27 mouse cellular contexts compared by ENCODE assay signal in the genomic region with DNA sequence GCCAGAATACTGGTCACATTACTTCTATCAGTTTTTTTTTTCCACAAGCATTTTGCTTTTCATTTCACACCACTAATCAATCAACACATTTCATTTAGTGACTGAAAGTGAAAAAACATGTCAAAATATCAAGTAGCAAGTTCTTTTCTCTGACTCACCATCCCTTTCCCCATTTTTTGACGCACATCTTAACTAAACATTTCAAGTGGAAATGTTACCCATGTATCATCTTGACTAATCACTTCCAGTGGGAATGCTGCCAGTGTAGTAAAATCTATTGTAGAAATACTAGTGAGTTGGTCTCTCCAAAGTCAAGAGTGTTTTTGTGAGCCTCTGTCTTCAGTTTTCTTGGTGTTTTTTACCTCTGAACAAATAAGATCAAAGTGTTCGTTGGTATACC.
A peak's percentile ranks its signal among the peaks of the same experiment; 100 is the strongest.
DNase-seq lines count a peak whose midpoint lies in the region; ATAC-seq and TF ChIP-seq lines count a peak whose summit lies in the region.
"Had no signal": no experiment of that assay in that cellular context is flagged by ENCODE, and none has a peak within 500 bp of the region (broad histone marks: within the 10 kb centered on the region; RNA-seq: fewer than 3 reads in every experiment).

No protein-coding gene starts in this region.

- ATAC-seq in embryonic facial prominence, embryonic 14.5 days (ENCODE audit: low read depth): no peak
- peak; percentile 52; the same call in 1 of the 2 replicates for ATAC-seq in lung, embryonic 14.5 days (ENCODE audit: insufficient read depth)
- no peak for ATAC-seq in midbrain, embryonic 11.5 days (ENCODE audit: low FRiP score)
- ATAC-seq: forebrain, embryonic 15.5 days had no signal

- no peak for TF ChIP-seq CTCF in lung, embryonic 14.5 days (IDR thresholded peaks at IDR 0.05; ENCODE audit: low read depth)

- H3K27ac ChIP-seq in embryonic facial prominence, embryonic 14.5 days (replicated peaks; ENCODE audit: low read depth, low read length): no peak overlapping the region
- no peak overlapping the region for H3K27ac ChIP-seq in embryonic facial prominence, embryonic 10.5 days (replicated peaks)
- no peak overlapping the region for H3K27ac ChIP-seq in lung, embryonic 14.5 days (ENCODE audit: low read depth)
- no peak overlapping the region for H3K27ac ChIP-seq in midbrain, embryonic 11.5 days (ENCODE audit: low read depth, low read length)
- H3K27ac ChIP-seq: embryonic facial prominence, embryonic 13.5 days; forebrain, embryonic 15.5 days; heart, adult 2 months; heart, embryonic 13.5 days; hindbrain, embryonic 13.5 days; limb, embryonic 13.5 days; liver, embryonic 13.5 days; macrophage; midbrain, embryonic 10.5 days; neural tube, embryonic 15.5 days had no signal

- no peaks in the 10 kb centered on the region for H3K27me3 ChIP-seq in embryonic facial prominence, embryonic 14.5 days (replicated peaks; ENCODE audit: control insufficient read depth, insufficient read depth, low read length)
- no peaks in the 10 kb centered on the region for H3K27me3 ChIP-seq in embryonic facial prominence, embryonic 10.5 days (replicated peaks; ENCODE audit: low read depth, poor library complexity, severe bottlenecking)
- H3K27me3 ChIP-seq in lung, embryonic 14.5 days (ENCODE audit: insufficient read depth, low read length): no peaks in the 10 kb centered on the region
- H3K27me3 ChIP-seq in midbrain, embryonic 11.5 days (ENCODE audit: control insufficient read depth, insufficient read depth, low read length): no peaks in the 10 kb centered on the region
- H3K27me3 ChIP-seq: embryonic facial prominence, embryonic 13.5 days; forebrain, embryonic 15.5 days; heart, embryonic 13.5 days; hindbrain, embryonic 13.5 days; limb, embryonic 13.5 days; liver, embryonic 13.5 days; neural tube, embryonic 15.5 days had no signal

- no peaks in the 10 kb centered on the region for H3K4me1 ChIP-seq in embryonic facial prominence, embryonic 14.5 days (ENCODE audit: control insufficient read depth, insufficient read depth, low read length)
- H3K4me1 ChIP-seq in embryonic facial prominence, embryonic 10.5 days: no peaks in the 10 kb centered on the region
- H3K4me1 ChIP-seq in lung, embryonic 14.5 days (ENCODE audit: insufficient read depth): no peaks in the 10 kb centered on the region
- no peaks in the 10 kb centered on the region for H3K4me1 ChIP-seq in midbrain, embryonic 11.5 days (ENCODE audit: control insufficient read depth, insufficient read depth, low read length)
- H3K4me1 ChIP-seq: embryonic facial prominence, embryonic 13.5 days; forebrain, embryonic 15.5 days; heart, embryonic 13.5 days; hindbrain, embryonic 13.5 days; limb, embryonic 13.5 days; liver, embryonic 13.5 days; midbrain, embryonic 10.5 days; neural tube, embryonic 15.5 days had no signal

- no peak overlapping the region for H3K9ac ChIP-seq in embryonic facial prominence, embryonic 14.5 days (ENCODE audit: low read depth, low read length)
- no peak overlapping the region for H3K9ac ChIP-seq in lung, embryonic 14.5 days
- H3K9ac ChIP-seq in midbrain, embryonic 11.5 days (ENCODE audit: low read length): no peak overlapping the region
- H3K9ac ChIP-seq: embryonic facial prominence, embryonic 13.5 days; forebrain, embryonic 15.5 days; heart, embryonic 13.5 days; hindbrain, embryonic 13.5 days; limb, embryonic 13.5 days; liver, embryonic 13.5 days; neural tube, embryonic 15.5 days had no signal

- no peaks in the 10 kb centered on the region for H3K36me3 ChIP-seq in embryonic facial prominence, embryonic 14.5 days (ENCODE audit: control insufficient read depth, insufficient read depth, low read length)
- no peaks in the 10 kb centered on the region for H3K36me3 ChIP-seq in embryonic facial prominence, embryonic 10.5 days (replicated peaks)
- H3K36me3 ChIP-seq in lung, embryonic 14.5 days (ENCODE audit: insufficient read depth): no peaks in the 10 kb centered on the region
- H3K36me3 ChIP-seq in midbrain, embryonic 11.5 days (ENCODE audit: control insufficient read depth, insufficient read depth, low read length): no peaks in the 10 kb centered on the region
- H3K36me3 ChIP-seq: embryonic facial prominence, embryonic 13.5 days; forebrain, embryonic 15.5 days; heart, embryonic 13.5 days; hindbrain, embryonic 13.5 days; limb, embryonic 13.5 days; liver, embryonic 13.5 days; midbrain, embryonic 10.5 days; neural tube, embryonic 15.5 days had no signal

- WGBS in embryonic facial prominence, embryonic 14.5 days: 75% methylated on average over 2 of the region's 2 CpGs
- 86% methylated on average over 2 of the region's 2 CpGs for WGBS in embryonic facial prominence, embryonic 10.5 days
- 31% methylated on average over 2 of the region's 2 CpGs for WGBS in lung, embryonic 14.5 days
- WGBS in midbrain, embryonic 11.5 days: 95% methylated on average over 2 of the region's 2 CpGs

- H3K4me3 ChIP-seq in embryonic facial prominence, embryonic 14.5 days (ENCODE audit: low read depth, low read length): no peak overlapping the region
- H3K4me3 ChIP-seq in embryonic facial prominence, embryonic 10.5 days: no peak overlapping the region
- no peak overlapping the region for H3K4me3 ChIP-seq in lung, embryonic 14.5 days (ENCODE audit: low read depth, low read length)
- H3K4me3 ChIP-seq in midbrain, embryonic 11.5 days (ENCODE audit: low read depth, low read length): no peak overlapping the region
- H3K4me3 ChIP-seq: embryonic facial prominence, embryonic 13.5 days; forebrain, embryonic 15.5 days; heart, adult 2 months; heart, embryonic 13.5 days; hindbrain, embryonic 13.5 days; limb, embryonic 13.5 days; liver, embryonic 13.5 days; midbrain, embryonic 10.5 days; neural tube, embryonic 15.5 days had no signal

- no peak overlapping the region for H3K4me2 ChIP-seq in embryonic facial prominence, embryonic 14.5 days (ENCODE audit: low read depth, low read length)
- H3K4me2 ChIP-seq in lung, embryonic 14.5 days: no peak overlapping the region
- H3K4me2 ChIP-seq in midbrain, embryonic 11.5 days: no peak overlapping the region
- H3K4me2 ChIP-seq: embryonic facial prominence, embryonic 13.5 days; forebrain, embryonic 15.5 days; heart, embryonic 13.5 days; hindbrain, embryonic 13.5 days; limb, embryonic 13.5 days; liver, embryonic 13.5 days; neural tube, embryonic 15.5 days had no signal

- no peaks in the 10 kb centered on the region for H3K9me3 ChIP-seq in embryonic facial prominence, embryonic 14.5 days (ENCODE audit: control insufficient read depth, low read length)
- H3K9me3 ChIP-seq in embryonic facial prominence, embryonic 10.5 days: no peaks in the 10 kb centered on the region
- no peaks in the 10 kb centered on the region for H3K9me3 ChIP-seq in lung, embryonic 14.5 days (ENCODE audit: low read depth, low read length)
- H3K9me3 ChIP-seq in midbrain, embryonic 11.5 days (ENCODE audit: control insufficient read depth, low read length): no peaks in the 10 kb centered on the region
- H3K9me3 ChIP-seq: embryonic facial prominence, embryonic 13.5 days; forebrain, embryonic 15.5 days; heart, embryonic 13.5 days; hindbrain, embryonic 13.5 days; limb, embryonic 13.5 days; liver, embryonic 13.5 days; midbrain, embryonic 10.5 days; neural tube, embryonic 15.5 days had no signal

- DNase-seq in embryonic facial prominence, embryonic 14.5 days (ENCODE audit: low spot score): peak; percentile 3
- DNase-seq in embryonic facial prominence, embryonic 10.5 days (ENCODE audit: low spot score): no peak
- DNase-seq in lung, embryonic 14.5 days: peak; percentile 89
- no peak for DNase-seq in lung, adult 18-20 months
- peak; percentile 5 for DNase-seq in Muller cell, postnatal 12 days (ENCODE audit: inconsistent ontology term)
- DNase-seq in lung, postnatal 36 days: peak; percentile 15
- DNase-seq in midbrain, embryonic 11.5 days (ENCODE audit: low spot score, missing footprints): no peak
- DNase-seq: B cell, adult 2 months; cerebellum, adult 11-12 months; cerebellum, postnatal 10 days; gastrocnemius, postnatal 14 days; heart, adult 2 months; kidney, adult 11 months; kidney, postnatal 25 days; layer of hippocampus, postnatal 36 days; liver, embryonic 13.5 days; right cerebral cortex, adult 18-20 months; right cerebral cortex, postnatal 4 days; thymus, postnatal 14 days had no signal

Comparison
In these comparisons a context has a peak if more than half of its experiments do, and no peak if none do; other contexts are left out.
1. DNase-seq: peak in embryonic facial prominence, embryonic 14.5 days (single experiment), lung, embryonic 14.5 days (single experiment), Muller cell, postnatal 12 days (single experiment) and lung, postnatal 36 days (single experiment); none in embryonic facial prominence, embryonic 10.5 days (single experiment), lung, adult 18-20 months (0 of 2) and midbrain, embryonic 11.5 days (single experiment).